Mouse (Mus musculus): ENCODE data around the gene Med12. TPM values are rescaled to one million over a fixed set of nuclear protein-coding genes. Genes with fewer than 3 reads are reported as not detected.

The Med12 gene
- polyA plus RNA-seq, 1 experiment from 2014 or later: 22.8 TPM

GRCm38 (mm10) chrX:101345456-101345855 lies 71.6 kb downstream of the Med12 start:
- no peaks in the 10 kb centered on the region for H3K9me3 ChIP-seq

GRCm38 (mm10) chrX:101346475-101346874 lies 72.6 kb downstream of the Med12 start:
- Histone ChIP-seq H3K9ac (no peak overlapping the region), H3K27me3 (replicated peaks) (no peaks in the 10 kb centered on the region), H3K9me3 (no peaks in the 10 kb centered on the region), H3K36me3 (no peaks in the 10 kb centered on the region), H3K4me1 (replicated peaks) (no peaks in the 10 kb centered on the region), H3K4me3 (replicated peaks) (no peak overlapping the region), H3K4me2 (replicated peaks) (no peak overlapping the region), H3K27ac (no peak overlapping the region)
- WGBS: 61% methylated on average over 4 of the region's 4 CpGs
- no peak for ATAC-seq

More at GRCm38 (mm10) chrX:101345456-101345855, 71.6 kb downstream of the Med12 start:
- Histone ChIP-seq H3K27me3 (replicated peaks) (no peaks in the 10 kb centered on the region), H3K36me3 (no peaks in the 10 kb centered on the region), H3K9ac (no peak overlapping the region), H3K4me2 (replicated peaks) (no peak overlapping the region), H3K27ac (no peak overlapping the region), H3K4me3 (replicated peaks) (no peak overlapping the region), H3K4me1 (replicated peaks) (no peaks in the 10 kb centered on the region)
- 86% methylated on average over 2 of the region's 2 CpGs for WGBS
- no peak for ATAC-seq

Other genes starting within 250 kb of the Med12 start
- 0.14 and 0.23 TPM in 2 replicates for gene Tex11, start 214.4 kb upstream of the Med12 start, polyA plus RNA-seq (2015; fragmentation: Nextera tagmentation; extraction: Ambion mirVana)
- gene Slc7a3, start 188.0 kb upstream of the Med12 start, polyA plus RNA-seq (2015; fragmentation: Nextera tagmentation; extraction: Ambion mirVana): 1.5 and 1.6 TPM in 2 replicates
- gene Snx12, start 51.5 kb upstream of the Med12 start, polyA plus RNA-seq (2015; fragmentation: Nextera tagmentation; extraction: Ambion mirVana): 50.6 and 51.1 TPM in 2 replicates
- 1.6 and 1.9 TPM in 2 replicates for gene Foxo4, start 19.5 kb upstream of the Med12 start, polyA plus RNA-seq (2015; fragmentation: Nextera tagmentation; extraction: Ambion mirVana)
- not detected in 2 replicates for gene Gm614, start 10.0 kb upstream of the Med12 start, polyA plus RNA-seq (2015; fragmentation: Nextera tagmentation; extraction: Ambion mirVana)
- 12.5 and 12.8 TPM in 2 replicates for gene Il2rg, start 5.8 kb upstream of the Med12 start, polyA plus RNA-seq (2015; fragmentation: Nextera tagmentation; extraction: Ambion mirVana)
- not detected in 2 replicates for gene Gm20489, start 5.0 kb upstream of the Med12 start, polyA plus RNA-seq (2015; fragmentation: Nextera tagmentation; extraction: Ambion mirVana)
- gene Nlgn3, start 25.1 kb downstream of the Med12 start, polyA plus RNA-seq (2015; fragmentation: Nextera tagmentation; extraction: Ambion mirVana): 4.4 and 4.8 TPM in 2 replicates
- gene Gjb1, start 102.3 kb downstream of the Med12 start, polyA plus RNA-seq (2015; fragmentation: Nextera tagmentation; extraction: Ambion mirVana): 59.2 and 77.1 TPM in 2 replicates
- 20.4 and 21.2 TPM in 2 replicates for gene Zmym3, start 146.8 kb downstream of the Med12 start, polyA plus RNA-seq (2015; fragmentation: Nextera tagmentation; extraction: Ambion mirVana)
- 324 and 340 TPM in 2 replicates for gene Nono, start 155.3 kb downstream of the Med12 start, polyA plus RNA-seq (2015; fragmentation: Nextera tagmentation; extraction: Ambion mirVana)
- 0.73 and 1.6 TPM in 2 replicates for gene Itgb1bp2, start 175.1 kb downstream of the Med12 start, polyA plus RNA-seq (2015; fragmentation: Nextera tagmentation; extraction: Ambion mirVana)